Mouse (Mus musculus) lung, embryonic 15.5 days (tissue): ENCODE results near the gene Pdhx. TPM values are rescaled to one million over a fixed set of nuclear protein-coding genes. Genes with fewer than 3 reads are reported as not detected.

Source experiments
- ATAC-seq: fragments of 200-750 bp; cut with Nextera tagmentation; 2 replicates; pipeline ENCODE4 v1.8.0; 2017; ENCODE audit warnings: moderate number of reproducible peaks, borderline replicate concordance; ENCODE audit not compliant: low FRiP score, low TSS enrichment; ENCODE audit errors: extremely low read depth
- H3K27ac ChIP-seq: fragments of 300-500 bp; sonication (generic); 2 replicates; pipeline ENCODE4 v1.5.1; 2015; ENCODE audit warnings: moderate library complexity, mild to moderate bottlenecking, inconsistent platforms
- H3K27me3 ChIP-seq: fragments of 300-500 bp; sonication (generic); 2 replicates; pipeline ENCODE4 v1.6.1; 2015; ENCODE audit warnings: inconsistent platforms
- H3K36me3 ChIP-seq: fragments of 300-500 bp; sonication (generic); 2 replicates; pipeline ENCODE4 v1.6.1; 2015; ENCODE audit warnings: inconsistent platforms
- H3K4me1 ChIP-seq: fragments of 300-500 bp; sonication (generic); 2 replicates; pipeline ENCODE4 v1.6.1; 2015; ENCODE audit warnings: inconsistent platforms
- H3K4me2 ChIP-seq: fragments of 300-500 bp; sonication (generic); 2 replicates; pipeline ENCODE4 v1.6.1; 2015; ENCODE audit warnings: inconsistent platforms, mild to moderate bottlenecking, moderate library complexity
- H3K4me3 ChIP-seq: fragments of 300-500 bp; sonication (generic); 2 replicates; pipeline ENCODE4 v1.5.1; 2015; ENCODE audit warnings: mild to moderate bottlenecking, inconsistent platforms
- H3K9ac ChIP-seq: fragments of 300-500 bp; sonication (generic); 2 replicates; pipeline ENCODE4 v1.6.1; 2015; ENCODE audit warnings: inconsistent platforms
- H3K9me3 ChIP-seq: fragments of 300-500 bp; sonication (generic); 2 replicates; pipeline ENCODE4 v1.6.1; 2016; ENCODE audit warnings: inconsistent platforms
- whole genome bisulfite sequencing: fragments of 180-500 bp; shearing (Covaris S2); methylation state at CpG from one replicate; pipeline ENCODE4 v1.1.7; 2015; 5-methylcytosine and 5-hydroxymethylcytosine counted together
- polyA plus RNA-seq: library from polyadenylated mRNA; unstranded; fragments of >200 nt; fragmentation: Nextera tagmentation; extraction: Ambion mirVana; gene quantifications from 2 replicates; pipeline ENCODE4 v1.2.1, GENCODE M21; 2015

Pdhx gene
- polyA plus RNA-seq, 1 experiment from 2014 or later: 40.6 TPM

- peaks cover 7% of the 10 kb centered on the region; the same call in 1 of the 2 replicates for H3K4me1 ChIP-seq
- WGBS: 78% methylated on average over 2 of the region's 2 CpGs
- H3K9ac ChIP-seq: no peak overlapping the region
- no peak for ATAC-seq
- no peak overlapping the region for H3K27ac ChIP-seq
- no peaks in the 10 kb centered on the region for H3K36me3 ChIP-seq
- no peak overlapping the region for H3K4me3 ChIP-seq
- no peaks in the 10 kb centered on the region for H3K27me3 ChIP-seq
- H3K9me3 ChIP-seq: no peaks in the 10 kb centered on the region
- no peak overlapping the region for H3K4me2 ChIP-seq
Observed at GRCm38 (mm10) chr2:102982822-102983221, 90.5 kb downstream of the Pdhx start.

GRCm38 (mm10) chr2:102981446-102982314, 91.6 kb downstream of the Pdhx start:
- Histone ChIP-seq H3K4me2 (no peak overlapping the region), H3K4me1 (peaks cover 1% of the 10 kb centered on the region; the same call in 1 of the 2 replicates), H3K9ac (no peak overlapping the region), H3K27me3 (no peaks in the 10 kb centered on the region), H3K4me3 (no peak overlapping the region), H3K27ac (no peak overlapping the region), H3K9me3 (no peaks in the 10 kb centered on the region), H3K36me3 (no peaks in the 10 kb centered on the region)
- WGBS: 79% methylated on average over 8 of the region's 8 CpGs
- ATAC-seq: no peak

- Histone ChIP-seq H3K36me3 (no peaks in the 10 kb centered on the region), H3K9me3 (no peaks in the 10 kb centered on the region), H3K4me2 (no peak overlapping the region), H3K4me3 (no peak overlapping the region), H3K27me3 (no peaks in the 10 kb centered on the region), H3K9ac (no peak overlapping the region), H3K27ac (no peak overlapping the region), H3K4me1 (no peaks in the 10 kb centered on the region)
- 62% methylated on average over 2 of the region's 2 CpGs for WGBS
- ATAC-seq: no peak
Observed at GRCm38 (mm10) chr2:102980870-102981269, 92.4 kb downstream of the Pdhx start.

- WGBS: 80% methylated on average over 2 of the region's 2 CpGs
- H3K27ac ChIP-seq: no peak overlapping the region
- no peaks in the 10 kb centered on the region for H3K4me1 ChIP-seq
- H3K9ac ChIP-seq: no peak overlapping the region
- H3K4me3 ChIP-seq: no peak overlapping the region
- H3K9me3 ChIP-seq: no peaks in the 10 kb centered on the region
- H3K4me2 ChIP-seq: no peak overlapping the region
- no peaks in the 10 kb centered on the region for H3K36me3 ChIP-seq
- H3K27me3 ChIP-seq: no peaks in the 10 kb centered on the region
- ATAC-seq: no peak
Observed at GRCm38 (mm10) chr2:102979519-102979918, 93.8 kb downstream of the Pdhx start.

- H3K27me3 ChIP-seq: no peaks in the 10 kb centered on the region
- no peak overlapping the region for H3K9ac ChIP-seq
- H3K27ac ChIP-seq: no peak overlapping the region
- H3K4me1 ChIP-seq: no peaks in the 10 kb centered on the region
- H3K36me3 ChIP-seq: no peaks in the 10 kb centered on the region
- H3K9me3 ChIP-seq: no peaks in the 10 kb centered on the region
- ATAC-seq: no peak
- H3K4me3 ChIP-seq: no peak overlapping the region
- no peak overlapping the region for H3K4me2 ChIP-seq
Observed at GRCm38 (mm10) chr2:102979112-102979511, 94.2 kb downstream of the Pdhx start.

GRCm38 (mm10) chr2:102975358-102975945, 97.9 kb downstream of the Pdhx start:
- Histone ChIP-seq H3K36me3 (no peaks in the 10 kb centered on the region), H3K4me3 (no peak overlapping the region), H3K9me3 (no peaks in the 10 kb centered on the region), H3K4me1 (no peaks in the 10 kb centered on the region), H3K27ac (no peak overlapping the region), H3K9ac (no peak overlapping the region), H3K27me3 (no peaks in the 10 kb centered on the region), H3K4me2 (no peak overlapping the region)
- ATAC-seq: no peak
- WGBS: 43% methylated on average over 5 of the region's 5 CpGs

GRCm38 (mm10) chr2:102973115-102973514, 100.2 kb downstream of the Pdhx start:
- Histone ChIP-seq H3K4me3 (no peak overlapping the region), H3K9ac (no peak overlapping the region), H3K9me3 (no peaks in the 10 kb centered on the region), H3K36me3 (no peaks in the 10 kb centered on the region), H3K27ac (no peak overlapping the region), H3K4me1 (no peaks in the 10 kb centered on the region), H3K4me2 (no peak overlapping the region), H3K27me3 (no peaks in the 10 kb centered on the region)
- WGBS: 95% methylated on average over 3 of the region's 3 CpGs
- ATAC-seq: no peak

GRCm38 (mm10) chr2:102972575-102972974, 100.7 kb downstream of the Pdhx start:
- Histone ChIP-seq H3K4me1 (no peaks in the 10 kb centered on the region), H3K36me3 (no peaks in the 10 kb centered on the region), H3K27ac (no peak overlapping the region), H3K27me3 (no peaks in the 10 kb centered on the region), H3K4me3 (no peak overlapping the region), H3K9me3 (no peaks in the 10 kb centered on the region), H3K4me2 (no peak overlapping the region), H3K9ac (no peak overlapping the region)
- no peak for ATAC-seq
- WGBS: 24% methylated on average over 5 of the region's 5 CpGs

GRCm38 (mm10) chr2:102971951-102972350, 101.4 kb downstream of the Pdhx start:
- no peaks in the 10 kb centered on the region for H3K36me3 ChIP-seq

More at GRCm38 (mm10) chr2:102971951-102972350, 101.4 kb downstream of the Pdhx start:
- H3K9ac ChIP-seq: no peak overlapping the region
- no peak for ATAC-seq
- H3K4me1 ChIP-seq: no peaks in the 10 kb centered on the region
- no peaks in the 10 kb centered on the region for H3K9me3 ChIP-seq
- no peak overlapping the region for H3K4me2 ChIP-seq
- no peak overlapping the region for H3K27ac ChIP-seq
- H3K27me3 ChIP-seq: no peaks in the 10 kb centered on the region
- H3K4me3 ChIP-seq: no peak overlapping the region

Other genes starting within 250 kb of the Pdhx start
- gene Cd44, start 171.8 kb downstream of the Pdhx start, polyA plus RNA-seq: 30.0 and 30.9 TPM in 2 replicates
- 77.3 and 79.1 TPM in 2 replicates for gene Apip, start 162 bp upstream of the Pdhx start, polyA plus RNA-seq
- 4.5 and 5.0 TPM in 2 replicates for gene Ehf, start 229.8 kb upstream of the Pdhx start, polyA plus RNA-seq